Mouse (Mus musculus): ENCODE data around the gene Ccdc120. TPM values are rescaled to one million over a fixed set of nuclear protein-coding genes. Genes with fewer than 3 reads are reported as not detected.
A peak's percentile ranks its signal among the peaks of the same experiment; 100 is the strongest.

The Ccdc120 gene
- total RNA-seq, 1 experiment from 2014 or later, result 6.8 TPM

DNA sequence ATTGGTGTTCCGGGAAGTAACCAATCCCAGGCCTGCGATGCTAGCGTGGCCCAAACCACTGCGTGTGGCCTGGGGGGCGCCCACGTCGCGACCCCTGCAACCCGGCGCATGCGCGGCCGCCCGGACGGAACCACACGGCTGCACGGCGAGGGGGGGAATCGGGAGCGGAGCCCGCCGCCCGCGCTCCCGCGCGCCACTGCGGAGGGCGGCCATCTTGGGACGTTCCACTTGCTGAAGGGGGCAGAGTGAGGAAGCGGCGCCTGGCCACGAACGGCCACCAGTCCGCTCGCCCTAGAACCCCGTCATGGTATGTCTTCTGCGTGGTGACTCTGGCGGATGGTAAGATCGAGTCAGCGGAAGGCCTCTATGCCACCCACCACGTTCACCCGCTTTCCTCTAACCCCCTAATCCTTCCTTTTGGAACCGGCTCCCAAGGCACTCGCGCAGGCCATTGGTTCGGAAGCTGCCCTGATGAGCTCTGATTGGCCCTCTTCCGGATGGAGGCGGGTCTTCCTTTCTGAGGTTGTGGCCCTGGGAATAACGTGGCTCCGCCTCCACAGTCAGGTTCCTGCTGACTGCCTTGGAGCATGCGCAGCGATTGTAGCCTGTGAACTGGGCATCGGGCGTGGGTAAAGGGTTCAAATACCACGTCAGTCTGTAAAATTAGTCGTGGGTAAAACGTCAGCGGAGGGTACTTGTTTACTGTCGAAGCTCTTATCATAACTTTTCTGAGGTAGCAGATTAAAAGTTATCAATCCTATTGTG, 36.4 kb downstream of the Ccdc120 start, which contains the start of gene Wdr45:
TSS of gene Wdr45 (plus strand) at position 199 of the 765 bp plus-strand sequence.
- peak; percentile 98 for ATAC-seq (replicated peaks; ENCODE audit: low read depth, poor library complexity, severe bottlenecking)

DNA sequence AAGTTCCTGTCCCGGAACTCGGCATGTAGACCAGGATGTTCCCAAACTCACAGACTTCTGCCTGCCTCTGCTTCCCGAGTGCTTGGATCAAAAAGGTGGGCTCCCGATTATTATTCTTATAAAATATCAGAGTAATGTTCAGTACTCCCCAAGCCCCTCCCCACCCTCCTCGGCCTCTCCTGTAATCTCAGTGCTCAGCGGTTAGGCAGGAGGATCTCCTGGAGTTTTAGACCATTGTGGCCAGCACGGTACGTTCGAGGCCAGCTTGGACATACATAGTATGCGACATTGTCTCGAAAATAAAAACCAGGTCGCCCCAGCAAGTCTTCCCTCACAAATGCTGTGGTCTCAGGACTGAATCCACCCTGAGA, 37.0 kb downstream of the Ccdc120 start:
- ATAC-seq (replicated peaks; ENCODE audit: low read depth, poor library complexity, severe bottlenecking), result peak; percentile 42; the same call in 1 of the 2 replicates

DNA sequence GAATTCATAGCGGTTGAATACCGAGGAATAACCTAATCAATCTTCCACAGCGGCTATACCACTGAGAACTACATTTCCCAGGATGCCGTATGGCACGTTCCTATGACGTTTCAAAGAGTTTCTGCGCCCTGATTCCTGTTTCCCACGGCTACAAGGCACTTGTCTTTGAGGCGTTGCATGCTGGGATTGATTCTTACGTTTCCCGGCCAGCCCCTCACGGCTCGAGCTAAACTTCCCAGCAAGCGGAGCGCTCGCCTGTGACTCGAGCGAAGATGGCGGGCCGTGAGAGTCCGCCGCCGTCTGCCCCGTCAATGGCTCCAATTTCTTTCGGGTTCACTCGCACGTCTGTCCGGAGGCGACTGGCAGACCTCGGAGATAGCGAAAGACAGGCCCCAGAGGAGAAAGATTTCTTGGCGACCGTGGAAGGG, 53.7 kb downstream of the Ccdc120 start, which contains the start of gene Gpkow:
TSS of gene Gpkow (plus strand) at position 178 of the 428 bp plus-strand sequence.
- peak; percentile 99 for ATAC-seq (replicated peaks; ENCODE audit: low read depth, poor library complexity, severe bottlenecking)

DNA sequence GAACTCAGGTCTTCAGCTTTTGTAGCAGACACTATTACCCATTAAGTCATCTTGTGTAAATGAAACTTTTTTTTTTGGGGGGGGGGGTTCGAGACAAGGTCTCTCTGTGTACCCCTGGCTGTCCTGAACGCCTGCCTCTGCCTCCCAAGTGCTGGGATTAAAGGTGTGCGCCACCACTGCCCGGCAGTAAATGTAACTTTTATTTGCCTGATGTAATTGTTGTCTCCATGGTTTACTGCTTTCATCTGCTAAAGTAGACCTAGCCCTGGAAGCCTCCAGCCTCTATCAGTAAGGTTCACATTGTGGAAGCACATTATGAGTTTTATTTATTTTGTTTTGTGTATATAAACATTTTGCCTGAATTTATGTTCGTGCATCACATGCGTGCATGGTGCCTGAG, 54.2 kb downstream of the Ccdc120 start:
- 0 out of 2 replicates have a peak, but pooled peaks have one; percentile 4 for ATAC-seq (replicated peaks; ENCODE audit: low read depth, poor library complexity, severe bottlenecking)

DNA sequence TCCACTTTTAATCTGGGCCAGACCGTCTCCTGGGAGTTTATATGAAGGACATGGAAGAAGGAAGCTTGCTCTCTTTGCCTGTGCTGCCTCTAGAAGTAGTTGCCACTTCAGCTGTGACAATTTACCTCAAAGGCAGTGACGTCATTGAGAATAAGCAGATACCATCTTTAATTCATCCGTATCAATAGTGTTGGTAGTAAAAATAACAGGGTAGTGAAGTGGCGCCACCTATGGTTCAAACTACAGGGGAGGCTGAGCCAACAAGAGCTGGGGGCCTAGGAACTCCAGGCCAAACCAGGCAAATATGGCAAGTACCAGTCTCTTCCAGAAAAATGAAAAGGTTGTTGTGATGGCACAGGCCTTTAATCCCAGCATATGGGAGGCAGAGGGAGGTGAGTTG, 57.8 kb downstream of the Ccdc120 start:
- ATAC-seq (replicated peaks; ENCODE audit: low read depth, poor library complexity, severe bottlenecking), result peak; percentile 50

DNA sequence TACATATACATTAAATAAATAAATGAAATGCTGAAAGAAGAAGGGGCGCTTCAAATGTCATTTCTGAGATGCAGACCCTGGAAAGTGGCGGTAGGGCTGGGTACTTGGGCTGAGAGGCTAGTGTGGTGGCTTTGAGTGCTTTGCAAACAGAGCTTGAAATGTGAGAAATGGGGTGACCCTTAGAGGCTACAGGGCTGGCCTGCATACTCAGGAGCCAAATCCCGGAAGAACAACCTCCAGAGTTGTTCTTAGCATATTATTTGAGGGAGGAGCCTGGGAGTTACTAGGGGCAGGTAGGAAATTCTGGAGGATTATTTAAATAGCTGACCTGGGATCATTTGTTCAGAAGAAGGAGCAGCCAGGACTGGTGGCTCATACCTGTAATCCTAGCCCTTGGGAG, 60.2 kb downstream of the Ccdc120 start:
- ATAC-seq (replicated peaks; ENCODE audit: low read depth, poor library complexity, severe bottlenecking), result no peak

DNA sequence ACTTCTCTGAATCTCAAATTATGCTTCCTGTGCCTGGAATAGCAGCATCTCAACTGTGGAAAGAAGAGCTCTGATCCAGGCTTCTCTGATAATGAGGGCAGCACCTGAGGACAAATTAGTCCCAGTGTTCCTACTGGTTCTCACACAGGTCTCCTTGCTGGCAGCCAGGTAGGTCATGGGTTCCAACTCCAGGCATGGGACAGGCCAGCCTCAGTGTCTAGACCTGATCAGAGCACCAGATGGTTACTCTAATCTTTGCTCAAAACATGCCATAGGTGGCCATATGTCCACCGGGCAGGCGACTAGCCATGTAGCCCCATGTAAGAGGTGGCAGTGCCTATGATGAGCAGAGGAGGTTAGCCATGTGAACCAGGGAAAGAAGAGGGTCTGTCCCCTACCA, 62.4 kb downstream of the Ccdc120 start:
- no peak for ATAC-seq (replicated peaks; ENCODE audit: low read depth, poor library complexity, severe bottlenecking)

Other genes starting within 250 kb of the Ccdc120 start
- 0.05 TPM in 1 of 2 replicates, not detected in the other for gene Foxp3, start 177.3 kb downstream of the Ccdc120 start, total RNA-seq (2017)
- gene Ppp1r3f, start 176.6 kb downstream of the Ccdc120 start, total RNA-seq (2017), result 0.82 and 1.0 TPM in 2 replicates
- gene Ccdc22, start 145.4 kb downstream of the Ccdc120 start, total RNA-seq (2017), result 31.2 and 36.4 TPM in 2 replicates
- gene Cacna1f, start 143.8 kb downstream of the Ccdc120 start, total RNA-seq (2017), result 0.05 TPM in 1 of 2 replicates, not detected in the other
- 1.6 TPM in 1 of 2 replicates, not detected in the other for gene Syp, start 112.4 kb downstream of the Ccdc120 start, total RNA-seq (2017)
- 3.4 and 4.6 TPM in 2 replicates for gene Prickle3, start 93.6 kb downstream of the Ccdc120 start, total RNA-seq (2017)
- gene Plp2, start 79.5 kb downstream of the Ccdc120 start, total RNA-seq (2017), result 42.5 and 44.7 TPM in 2 replicates
- gene Magix, start 69.7 kb downstream of the Ccdc120 start, total RNA-seq (2017), result 0.68 TPM in 1 of 2 replicates, not detected in the other
- 19.6 and 22.4 TPM in 2 replicates for gene Gpkow, start 53.8 kb downstream of the Ccdc120 start, total RNA-seq (2017)
- gene Wdr45, start 36.6 kb downstream of the Ccdc120 start, total RNA-seq (2017), result 31.1 and 31.9 TPM in 2 replicates
- gene Gm45208, start 28.7 kb downstream of the Ccdc120 start, total RNA-seq (2017), result not detected in 2 replicates
- 6.2 and 10.4 TPM in 2 replicates for gene Praf2, start 22.5 kb downstream of the Ccdc120 start, total RNA-seq (2017)
- gene Tfe3, start 11.7 kb upstream of the Ccdc120 start, total RNA-seq (2017), result 7.1 and 10.1 TPM in 2 replicates
- 73.1 and 85.8 TPM in 2 replicates for gene Gripap1, start 38.9 kb upstream of the Ccdc120 start, total RNA-seq (2017)
- 0.91 TPM in 1 of 2 replicates, not detected in the other for gene Kcnd1, start 71.4 kb upstream of the Ccdc120 start, total RNA-seq (2017)
- 57.0 and 57.9 TPM in 2 replicates for gene Otud5, start 90.5 kb upstream of the Ccdc120 start, total RNA-seq (2017)
- 2.2 and 5.0 TPM in 2 replicates for gene Pim2, start 127.4 kb upstream of the Ccdc120 start, total RNA-seq (2017)
- gene Slc35a2, start 133.1 kb upstream of the Ccdc120 start, total RNA-seq (2017), result 10.5 and 13.2 TPM in 2 replicates
- gene Pqbp1, start 148.4 kb upstream of the Ccdc120 start, total RNA-seq (2017), result 156 and 162 TPM in 2 replicates
- 42.2 and 54.8 TPM in 2 replicates for gene Timm17b, start 148.5 kb upstream of the Ccdc120 start, total RNA-seq (2017)
- not detected in 2 replicates for gene Gm10491, start 156.9 kb upstream of the Ccdc120 start, total RNA-seq (2017)
- not detected in 2 replicates for gene Gm10490, start 158.6 kb upstream of the Ccdc120 start, total RNA-seq (2017)
- gene Pcsk1n, start 168.9 kb upstream of the Ccdc120 start, total RNA-seq (2017), result not detected in 2 replicates
- gene Eras, start 177.7 kb upstream of the Ccdc120 start, total RNA-seq (2017), result not detected in 2 replicates
- gene Hdac6, start 197.0 kb upstream of the Ccdc120 start, total RNA-seq (2017), result 11.0 and 13.1 TPM in 2 replicates
- 46.7 and 51.4 TPM in 2 replicates for gene Gata1, start 227.2 kb upstream of the Ccdc120 start, total RNA-seq (2017)